Mouse (Mus musculus) thymus, postnatal 10 days (tissue): ENCODE measurements around the gene Acp6.
"Not testable (repeated sequence)": the region's sequence is repeated elsewhere in the genome, so short reads cannot be mapped to it uniquely, and the experiment has no call there.

Experiments used
- DNase-seq, 2 experiments: peaks; one replicate each; pipeline ENCODE4 v3.0.0; 2021; ENCODE audit warnings: low spot score in 2 of 2

Gene Acp6

GRCm38 (mm10) chr3:97158611-97159508 lies at the start of gene Acp6:
Gene Acp6 (plus strand): TSS chr3:97158777.
- DNase-seq, result peak; percentile 84 to 87

GRCm38 (mm10) chr3:97117511-97117910 lies 41.1 kb upstream of the Acp6 start:
- no peak for DNase-seq

GRCm38 (mm10) chr3:97118313-97118712 lies 40.3 kb upstream of the Acp6 start:
- DNase-seq, result no peak

GRCm38 (mm10) chr3:97124193-97124592 lies 34.4 kb upstream of the Acp6 start:
- peak; percentile 61 to 68 for DNase-seq

- no peak for DNase-seq
Observed at GRCm38 (mm10) chr3:97129410-97129809, 29.2 kb upstream of the Acp6 start.

- not testable (repeated sequence) for DNase-seq
Observed at GRCm38 (mm10) chr3:97137666-97138065, 20.9 kb upstream of the Acp6 start.

- DNase-seq, result no peak
Observed at GRCm38 (mm10) chr3:97151092-97151491, 7.5 kb upstream of the Acp6 start.

GRCm38 (mm10) chr3:97156431-97156830 lies 2.1 kb upstream of the Acp6 start:
- no peak for DNase-seq

- no peak for DNase-seq
Observed at GRCm38 (mm10) chr3:97157308-97157707, 1.3 kb upstream of the Acp6 start.

GRCm38 (mm10) chr3:97157958-97158599 lies 498 bp upstream of the Acp6 start:
- peak; percentile 58 to 72 for DNase-seq

GRCm38 (mm10) chr3:97159509-97159850 lies 903 bp downstream of the Acp6 start:
- DNase-seq, result no peak

- no peak for DNase-seq
Observed at GRCm38 (mm10) chr3:97159986-97160385, 1.4 kb downstream of the Acp6 start.

GRCm38 (mm10) chr3:97160908-97161307 lies 2.3 kb downstream of the Acp6 start:
- no peak for DNase-seq

GRCm38 (mm10) chr3:97161773-97162172 lies 3.2 kb downstream of the Acp6 start:
- DNase-seq, result no peak

GRCm38 (mm10) chr3:97164477-97164876 lies 5.9 kb downstream of the Acp6 start:
- DNase-seq, result no peak

GRCm38 (mm10) chr3:97167126-97167525 lies 8.5 kb downstream of the Acp6 start:
- DNase-seq, result no peak

GRCm38 (mm10) chr3:97171531-97171930 lies 13.0 kb downstream of the Acp6 start:
- no peak for DNase-seq

- no peak for DNase-seq
Observed at GRCm38 (mm10) chr3:97172231-97172630, 13.7 kb downstream of the Acp6 start.

GRCm38 (mm10) chr3:97172632-97173031 lies 14.1 kb downstream of the Acp6 start:
- DNase-seq, result no peak

GRCm38 (mm10) chr3:97178885-97179284 lies 20.3 kb downstream of the Acp6 start:
- no peak for DNase-seq

GRCm38 (mm10) chr3:97180527-97180926 lies 21.9 kb downstream of the Acp6 start:
- no peak for DNase-seq

GRCm38 (mm10) chr3:97183810-97184209 lies 25.2 kb downstream of the Acp6 start:
- DNase-seq, result peak in 1 of 2 experiments; percentile 23
